In the genomic region with DNA sequence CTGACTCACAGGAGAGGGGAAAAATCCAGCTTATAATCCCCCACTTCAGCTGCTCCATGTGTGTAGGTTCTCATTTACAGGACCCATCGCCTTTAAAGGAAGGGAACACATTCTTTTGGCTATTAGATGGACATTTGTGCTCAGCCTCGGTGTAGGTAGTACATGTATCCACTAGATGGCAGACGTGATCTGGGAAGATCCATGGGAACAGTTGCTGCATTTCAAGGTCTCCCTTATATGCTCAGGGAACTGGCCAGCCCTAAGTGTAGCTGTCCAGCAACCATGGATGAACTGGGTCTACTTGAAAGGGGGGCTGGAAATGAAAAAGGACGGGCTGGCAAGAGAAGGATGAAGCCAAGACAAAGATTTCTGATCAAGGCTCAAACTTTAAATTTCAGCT, we compare ENCODE assay signal across 8 mouse cellular contexts.
DNase-seq lines count a peak whose midpoint lies in the region; ATAC-seq and TF ChIP-seq lines count a peak whose summit lies in the region.

No protein-coding gene starts in this region.

- H3K4me1 ChIP-seq in liver, postnatal 0 days (ENCODE audit: insufficient read depth) = no peaks in the 10 kb centered on the region

- no peaks in the 10 kb centered on the region for H3K9me3 ChIP-seq in liver, postnatal 0 days (ENCODE audit: low read length)

- no peak overlapping the region for H3K27ac ChIP-seq in liver, postnatal 0 days (ENCODE audit: low read depth)

- peak; percentile 15 for DNase-seq in gastrocnemius, postnatal 10 days
- DNase-seq in gastrocnemius, postnatal 36 days = no peak
- DNase-seq in cerebellum, postnatal 25 days = peak; percentile 59 to 77
- DNase-seq in kidney, postnatal 14 days = peak; percentile 40
- peak; percentile 19 for DNase-seq in liver, postnatal 0 days
- peak; percentile 20 for DNase-seq in ovary, postnatal 36 days (ENCODE audit: low spot score)
- DNase-seq in spleen, postnatal 10 days (ENCODE audit: low spot score in 2 of 2) = no peak

- no peak overlapping the region for H3K4me3 ChIP-seq in liver, postnatal 0 days (ENCODE audit: low read depth, low read length)

- no peak overlapping the region for H3K9ac ChIP-seq in liver, postnatal 0 days (replicated peaks)

- no peak for TF ChIP-seq EP300 in liver, postnatal 0 days (IDR thresholded peaks at IDR 0.05; ENCODE audit: low read depth)

- TF ChIP-seq CTCF in liver, postnatal 0 days (IDR thresholded peaks at IDR 0.05; ENCODE audit: low read depth) = peak; percentile 74

- no peak overlapping the region for H3K4me2 ChIP-seq in liver, postnatal 0 days (ENCODE audit: low read depth, low read length)

- peak; percentile 69 for ATAC-seq in granulocyte monocyte progenitor cell, adult 5-6 weeks (replicated peaks; ENCODE audit: poor library complexity, severe bottlenecking)
- ATAC-seq in liver, postnatal 0 days = no peak

- intact Hi-C loops in gastrocnemius, postnatal 36 days (cut with DNase I) = no loop called here

- 17% methylated on average over 4 of the region's 4 CpGs for WGBS in liver, postnatal 0 days (ENCODE audit: insufficient replicate concordance)

- H3K36me3 ChIP-seq in liver, postnatal 0 days (replicated peaks; ENCODE audit: insufficient read depth, low read length) = no peaks in the 10 kb centered on the region

- no peaks in the 10 kb centered on the region for H3K27me3 ChIP-seq in liver, postnatal 0 days (ENCODE audit: insufficient read depth, low read length)

Comparison
In these comparisons a context has a peak if more than half of its experiments do, and no peak if none do; other contexts are left out.
1. DNase-seq: peak in gastrocnemius, postnatal 10 days (single experiment), cerebellum, postnatal 25 days (2 of 2), kidney, postnatal 14 days (single experiment), liver, postnatal 0 days (single experiment) and ovary, postnatal 36 days (single experiment); none in gastrocnemius, postnatal 36 days (0 of 2) and spleen, postnatal 10 days (0 of 2).